Mouse (Mus musculus): ENCODE results near the gene Dsp. TPM values are rescaled to one million over a fixed set of nuclear protein-coding genes. Genes with fewer than 3 reads are reported as not detected.

Dsp gene
- polyA plus RNA-seq, 1 experiment from 2014 or later = 69.5 TPM

GRCm38 (mm10) chr13:38152429-38153035 is 1.4 kb downstream of the Dsp start:
- Histone ChIP-seq H3K4me3 (ENCODE audit: control insufficient read depth in 1 of 2, insufficient read depth in 1 of 2, low read depth in 1 of 2, low read length in 2 of 2) (peak overlapping the region; percentile 67 to 76), H3K27ac (replicated peaks in 1 of 2; ENCODE audit: control insufficient read depth in 1 of 2, insufficient read depth in 1 of 2, low read depth in 2 of 2, low read length in 2 of 2) (peak overlapping the region; percentile 85 to 95), H3K4me1 (ENCODE audit: control insufficient read depth in 2 of 2, insufficient read depth in 2 of 2, low read length in 2 of 2) (peaks cover 13 to 48% of the 10 kb centered on the region in 2 experiments), H3K27me3 (ENCODE audit: control insufficient read depth, insufficient read depth, low read length) (no peaks in the 10 kb centered on the region), H3K9ac (ENCODE audit: low read length) (peak overlapping the region; percentile 98), H3K9me3 (ENCODE audit: control insufficient read depth, low read length) (no peaks in the 10 kb centered on the region), H3K36me3 (ENCODE audit: control insufficient read depth, insufficient read depth, low read length) (0 out of 2 replicates have a peak, but pooled peaks cover 4% of the 10 kb centered on the region), H3K4me2 (ENCODE audit: low read length) (peak overlapping the region; percentile 54)
- under 1% methylated on average over 31 of the region's 31 CpGs for WGBS
- ATAC-seq (ENCODE audit: insufficient number of reproducible peaks, insufficient read depth, low FRiP score, low read depth) = 0 out of 2 replicates have a peak, but pooled peaks have one; percentile 24

GRCm38 (mm10) chr13:38155523-38155922 is 4.4 kb downstream of the Dsp start:
- Histone ChIP-seq H3K4me1 (ENCODE audit: control insufficient read depth in 2 of 2, insufficient read depth in 2 of 2, low read length in 2 of 2) (peaks cover 8 to 36% of the 10 kb centered on the region in 2 experiments), H3K9me3 (ENCODE audit: control insufficient read depth, low read length) (no peaks in the 10 kb centered on the region), H3K9ac (ENCODE audit: low read length) (0 out of 2 replicates have a peak overlapping the region, but pooled peaks have one; percentile 21), H3K4me2 (ENCODE audit: low read length) (peak overlapping the region; percentile 54), H3K36me3 (ENCODE audit: control insufficient read depth, insufficient read depth, low read length) (peaks cover 12% of the 10 kb centered on the region), H3K4me3 (ENCODE audit: control insufficient read depth in 1 of 2, insufficient read depth in 1 of 2, low read depth in 1 of 2, low read length in 2 of 2) (no peak overlapping the region), H3K27ac (replicated peaks in 1 of 2; ENCODE audit: control insufficient read depth in 1 of 2, insufficient read depth in 1 of 2, low read depth in 2 of 2, low read length in 2 of 2) (peak overlapping the region in 1 of 2 experiments; percentile 33; a peak in 1 of 4 replicates), H3K27me3 (ENCODE audit: control insufficient read depth, insufficient read depth, low read length) (no peaks in the 10 kb centered on the region)
- no peak for ATAC-seq (ENCODE audit: insufficient number of reproducible peaks, insufficient read depth, low FRiP score, low read depth)
- 18% methylated on average over 2 of the region's 2 CpGs for WGBS

GRCm38 (mm10) chr13:38157635-38158034 is 6.5 kb downstream of the Dsp start:
- Histone ChIP-seq H3K9me3 (ENCODE audit: control insufficient read depth, low read length) (no peaks in the 10 kb centered on the region), H3K36me3 (ENCODE audit: control insufficient read depth, insufficient read depth, low read length) (peaks cover 12% of the 10 kb centered on the region), H3K27me3 (ENCODE audit: control insufficient read depth, insufficient read depth, low read length) (no peaks in the 10 kb centered on the region), H3K9ac (ENCODE audit: low read length) (peak overlapping the region; percentile 47), H3K27ac (replicated peaks in 1 of 2; ENCODE audit: control insufficient read depth in 1 of 2, insufficient read depth in 1 of 2, low read depth in 2 of 2, low read length in 2 of 2) (peak overlapping the region in 1 of 2 experiments; percentile 53; a peak in 1 of 4 replicates), H3K4me2 (ENCODE audit: low read length) (peak overlapping the region; percentile 11; the same call in 1 of the 2 replicates), H3K4me1 (ENCODE audit: control insufficient read depth in 2 of 2, insufficient read depth in 2 of 2, low read length in 2 of 2) (peaks cover 10 to 53% of the 10 kb centered on the region in 2 experiments), H3K4me3 (ENCODE audit: control insufficient read depth in 1 of 2, insufficient read depth in 1 of 2, low read depth in 1 of 2, low read length in 2 of 2) (no peak overlapping the region)
- ATAC-seq (ENCODE audit: insufficient number of reproducible peaks, insufficient read depth, low FRiP score, low read depth) = no peak
- 24% methylated on average over 6 of the region's 6 CpGs for WGBS

- H3K27me3 ChIP-seq (ENCODE audit: control insufficient read depth, insufficient read depth, low read length) = no peaks in the 10 kb centered on the region
- ATAC-seq (ENCODE audit: insufficient number of reproducible peaks, insufficient read depth, low FRiP score, low read depth) = no peak
- no peak overlapping the region for H3K4me3 ChIP-seq (ENCODE audit: control insufficient read depth in 1 of 2, insufficient read depth in 1 of 2, low read depth in 1 of 2, low read length in 2 of 2)
- peak overlapping the region; percentile 36; the same call in 1 of the 2 replicates for H3K4me2 ChIP-seq (ENCODE audit: low read length)
- no peaks in the 10 kb centered on the region for H3K9me3 ChIP-seq (ENCODE audit: control insufficient read depth, low read length)
- peak overlapping the region; percentile 43 for H3K9ac ChIP-seq (ENCODE audit: low read length)
- 63% methylated on average over 2 of the region's 2 CpGs for WGBS
- peaks cover 20 to 58% of the 10 kb centered on the region in 2 experiments for H3K4me1 ChIP-seq (ENCODE audit: control insufficient read depth in 2 of 2, insufficient read depth in 2 of 2, low read length in 2 of 2)
- H3K27ac ChIP-seq (replicated peaks in 1 of 2; ENCODE audit: control insufficient read depth in 1 of 2, insufficient read depth in 1 of 2, low read depth in 2 of 2, low read length in 2 of 2) = peak overlapping the region; percentile 91 to 97
- peaks cover 33% of the 10 kb centered on the region for H3K36me3 ChIP-seq (ENCODE audit: control insufficient read depth, insufficient read depth, low read length)
These were observed 10.9 kb downstream of the Dsp start for GRCm38 (mm10) chr13:38162002-38162401.

GRCm38 (mm10) chr13:38162668-38163067 is 11.6 kb downstream of the Dsp start:
- H3K4me2 ChIP-seq (ENCODE audit: low read length) = peak overlapping the region; percentile 36
- ATAC-seq (ENCODE audit: insufficient number of reproducible peaks, insufficient read depth, low FRiP score, low read depth) = peak; percentile 91
- peaks cover 39% of the 10 kb centered on the region for H3K36me3 ChIP-seq (ENCODE audit: control insufficient read depth, insufficient read depth, low read length)
- WGBS = 7% methylated on average over 11 of the region's 11 CpGs
- H3K4me1 ChIP-seq (ENCODE audit: control insufficient read depth in 2 of 2, insufficient read depth in 2 of 2, low read length in 2 of 2) = peaks cover 18 to 52% of the 10 kb centered on the region in 2 experiments
- H3K27ac ChIP-seq (replicated peaks in 1 of 2; ENCODE audit: control insufficient read depth in 1 of 2, insufficient read depth in 1 of 2, low read depth in 2 of 2, low read length in 2 of 2) = peak overlapping the region; percentile 91 to 97
- H3K9me3 ChIP-seq (ENCODE audit: control insufficient read depth, low read length) = no peaks in the 10 kb centered on the region
- H3K4me3 ChIP-seq (ENCODE audit: control insufficient read depth in 1 of 2, insufficient read depth in 1 of 2, low read depth in 1 of 2, low read length in 2 of 2) = no peak overlapping the region
- H3K9ac ChIP-seq (ENCODE audit: low read length) = peak overlapping the region; percentile 60
- no peaks in the 10 kb centered on the region for H3K27me3 ChIP-seq (ENCODE audit: control insufficient read depth, insufficient read depth, low read length)

GRCm38 (mm10) chr13:38164932-38165331 is 13.8 kb downstream of the Dsp start:
- H3K36me3 ChIP-seq (ENCODE audit: control insufficient read depth, insufficient read depth, low read length) = peaks cover 54% of the 10 kb centered on the region
- no peak overlapping the region for H3K9ac ChIP-seq (ENCODE audit: low read length)
- H3K4me2 ChIP-seq (ENCODE audit: low read length) = no peak overlapping the region
- no peaks in the 10 kb centered on the region for H3K9me3 ChIP-seq (ENCODE audit: control insufficient read depth, low read length)
- 77% methylated on average over 11 of the region's 11 CpGs for WGBS
- peak overlapping the region; percentile 16 to 72; a peak in 3 of 4 replicates for H3K27ac ChIP-seq (replicated peaks in 1 of 2; ENCODE audit: control insufficient read depth in 1 of 2, insufficient read depth in 1 of 2, low read depth in 2 of 2, low read length in 2 of 2)
- H3K27me3 ChIP-seq (ENCODE audit: control insufficient read depth, insufficient read depth, low read length) = no peaks in the 10 kb centered on the region
- H3K4me3 ChIP-seq (ENCODE audit: control insufficient read depth in 1 of 2, insufficient read depth in 1 of 2, low read depth in 1 of 2, low read length in 2 of 2) = no peak overlapping the region
- no peak for ATAC-seq (ENCODE audit: insufficient number of reproducible peaks, insufficient read depth, low FRiP score, low read depth)
- H3K4me1 ChIP-seq (ENCODE audit: control insufficient read depth in 2 of 2, insufficient read depth in 2 of 2, low read length in 2 of 2) = peaks cover 14 to 48% of the 10 kb centered on the region in 2 experiments

- Histone ChIP-seq H3K9me3 (ENCODE audit: control insufficient read depth, low read length) (no peaks in the 10 kb centered on the region), H3K4me1 (ENCODE audit: control insufficient read depth in 2 of 2, insufficient read depth in 2 of 2, low read length in 2 of 2) (peaks cover 16 to 48% of the 10 kb centered on the region in 2 experiments), H3K4me3 (ENCODE audit: control insufficient read depth in 1 of 2, insufficient read depth in 1 of 2, low read depth in 1 of 2, low read length in 2 of 2) (no peak overlapping the region), H3K9ac (ENCODE audit: low read length) (no peak overlapping the region), H3K27me3 (ENCODE audit: control insufficient read depth, insufficient read depth, low read length) (no peaks in the 10 kb centered on the region), H3K4me2 (ENCODE audit: low read length) (no peak overlapping the region), H3K27ac (replicated peaks in 1 of 2; ENCODE audit: control insufficient read depth in 1 of 2, insufficient read depth in 1 of 2, low read depth in 2 of 2, low read length in 2 of 2) (no peak overlapping the region), H3K36me3 (ENCODE audit: control insufficient read depth, insufficient read depth, low read length) (peaks cover 67% of the 10 kb centered on the region)
- ATAC-seq (ENCODE audit: insufficient number of reproducible peaks, insufficient read depth, low FRiP score, low read depth) = no peak
- 83% methylated on average over 3 of the region's 3 CpGs for WGBS
These were observed 16.0 kb downstream of the Dsp start for GRCm38 (mm10) chr13:38167056-38167455.
